Mouse (Mus musculus) T-helper 17 cell (primary cell): ENCODE results near the gene Zfyve27.

Experiments
- in situ Hi-C, 2 experiments: fragments of 300-600 bp; cut with MboI, MseI; formaldehyde crosslinking; loops; 1 replicate in 1 of 2; 2 replicates in 1 of 2; pipeline ENCODE4 v1.15.1; 2025; ENCODE audit warnings: high pct_unique_total_duplicates in 2 of 2

Zfyve27 gene

DNA sequence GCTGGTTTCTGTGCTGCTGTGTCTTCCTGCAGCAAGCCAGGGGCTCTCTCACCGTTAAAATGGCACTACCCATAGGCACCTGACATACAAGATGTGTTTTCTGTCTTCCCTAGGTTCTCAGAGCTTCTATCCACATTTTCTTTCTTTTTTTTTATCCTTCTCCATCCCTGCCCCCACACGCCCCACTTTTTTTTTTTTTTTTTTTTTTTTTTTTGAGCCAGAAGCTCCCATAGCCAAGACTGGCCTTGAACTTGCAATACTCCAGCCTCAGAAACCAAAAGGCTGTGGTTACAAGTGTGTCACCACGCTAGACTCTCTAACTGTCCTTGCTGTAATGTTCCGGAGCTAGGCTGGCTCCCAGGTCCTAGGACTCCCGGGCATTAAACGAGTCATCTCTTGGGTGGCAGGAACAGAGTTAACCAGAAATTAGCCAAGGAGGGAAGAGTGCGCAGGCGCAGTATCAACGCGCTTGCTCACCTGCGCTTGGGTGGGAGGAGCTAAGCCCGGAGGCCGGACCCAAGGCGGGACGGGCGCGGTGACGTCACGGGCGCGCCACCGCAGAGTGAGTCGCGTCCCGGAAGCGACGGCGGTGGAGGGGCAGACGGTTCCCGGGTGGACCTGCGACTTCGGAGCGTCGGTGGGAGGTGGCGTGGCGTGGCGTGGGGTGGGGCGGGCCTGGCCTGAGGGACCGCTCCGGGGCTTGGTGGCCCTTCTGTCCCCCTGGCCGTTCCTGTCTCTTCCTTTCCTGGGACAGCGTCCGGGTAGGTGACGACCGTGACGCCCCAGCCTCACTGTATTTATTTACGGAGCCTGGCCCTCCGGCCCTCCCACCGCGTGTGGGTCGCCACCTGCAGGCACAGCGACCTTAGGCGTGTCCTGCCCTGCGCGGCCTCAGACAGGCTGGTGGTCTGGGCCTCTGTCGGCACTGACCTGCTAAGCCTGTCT, 6.5 kb downstream of the Zfyve27 start:
- in situ Hi-C loops, result loop anchor here in 1 of 2 experiments (10.0 kb wide), 1 partner anchor 605 kb away; the partner anchor contains the start of gene Hps1

DNA sequence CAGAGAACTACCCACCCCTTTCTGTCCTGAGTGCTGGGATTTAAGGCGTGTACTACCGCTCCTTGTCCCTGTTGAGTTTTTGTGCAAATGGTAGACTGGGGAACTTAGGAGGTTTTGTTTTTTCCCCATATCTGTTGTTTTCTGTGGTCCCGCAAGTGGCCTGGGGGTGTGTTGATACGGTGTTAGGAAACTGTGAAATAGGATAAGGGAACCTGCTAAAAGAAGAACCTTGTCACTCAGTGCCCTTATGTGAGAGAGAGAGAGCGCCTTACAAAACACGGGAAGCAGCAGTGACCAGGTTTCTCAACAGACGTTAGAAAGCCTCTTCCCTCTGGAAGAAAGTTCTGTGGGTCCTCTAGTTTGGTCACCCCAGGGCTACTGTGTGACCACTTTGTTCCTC, 13.1 kb downstream of the Zfyve27 start:
- in situ Hi-C loops, result loop anchor here in 1 of 2 experiments (10.0 kb wide), 1 partner anchor 598 kb away; the partner anchor contains the start of gene Hps1

DNA sequence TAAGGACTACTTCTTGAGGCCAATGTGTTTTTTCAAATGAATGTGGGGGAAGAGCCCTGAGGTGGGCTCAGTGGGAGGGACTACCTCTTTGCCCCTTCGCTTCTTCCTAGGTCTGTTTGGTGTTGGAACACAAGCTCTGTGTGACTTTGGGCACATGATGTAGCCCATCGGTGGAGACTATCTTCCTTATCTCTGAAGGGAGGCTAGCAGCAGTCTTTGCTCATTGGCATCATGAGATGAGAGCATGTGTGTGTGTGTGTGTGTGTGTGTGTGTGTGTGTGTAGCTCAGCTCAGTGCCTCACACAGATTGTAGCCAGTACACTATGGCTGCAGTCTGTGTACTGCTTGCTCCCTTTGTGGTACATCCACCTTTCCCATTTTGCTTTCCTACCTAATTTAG, 13.7 kb downstream of the Zfyve27 start:
- in situ Hi-C loops, result loop anchor here in 1 of 2 experiments (10.0 kb wide), 1 partner anchor 597 kb away; the partner anchor contains the start of gene Hps1

GRCm38 (mm10) chr19:42179356-42179755, 15.6 kb downstream of the Zfyve27 start:
- in situ Hi-C loops, result loop anchor here in 1 of 2 experiments (10.0 kb wide), 1 partner anchor 595 kb away; the partner anchor contains the start of gene Hps1

DNA sequence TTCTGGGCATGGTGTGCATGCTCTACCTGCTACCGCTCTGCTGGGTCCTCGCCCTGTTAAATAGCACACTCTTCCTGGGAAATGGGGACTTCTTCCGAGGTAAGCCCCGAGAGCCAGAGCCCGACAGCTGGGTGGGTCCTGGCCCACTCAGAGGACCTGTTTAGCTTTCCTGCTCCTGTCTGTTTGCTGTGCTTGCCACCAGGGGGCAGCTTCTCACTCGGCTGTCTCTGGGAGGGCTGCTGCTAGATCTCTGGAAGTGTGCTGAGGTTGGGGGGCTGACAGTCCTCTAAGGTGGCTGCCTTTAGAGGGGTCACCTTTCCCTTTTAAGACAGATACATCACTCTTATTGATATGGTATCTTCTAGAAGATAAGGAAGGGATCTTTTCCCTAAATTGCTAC, 18.9 kb downstream of the Zfyve27 start:
- in situ Hi-C loops, result no loop called here

DNA sequence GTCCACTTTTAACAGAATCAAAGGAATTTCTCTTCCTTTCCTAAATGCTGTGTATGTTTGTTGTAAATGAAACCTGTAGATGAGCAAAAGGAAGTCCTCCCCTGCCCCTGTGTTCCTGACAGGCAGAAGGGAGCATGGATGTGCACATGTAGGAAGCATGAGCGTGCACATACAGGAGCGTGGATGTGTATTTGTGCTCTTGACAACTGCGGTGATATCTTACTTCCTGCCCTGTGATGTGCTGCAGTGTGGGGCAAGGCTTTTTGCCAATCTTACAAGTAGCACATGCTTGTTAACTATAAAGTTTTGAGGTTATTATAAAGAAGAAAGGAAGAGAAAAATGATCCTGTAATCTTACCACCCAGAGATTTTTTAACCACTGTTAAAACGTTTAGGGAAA, 26.0 kb downstream of the Zfyve27 start:
- in situ Hi-C loops, result loop anchor here in 1 of 2 experiments (5.0 kb wide), 1 partner anchor 83 kb away; no protein-coding TSS in a partner anchor

DNA sequence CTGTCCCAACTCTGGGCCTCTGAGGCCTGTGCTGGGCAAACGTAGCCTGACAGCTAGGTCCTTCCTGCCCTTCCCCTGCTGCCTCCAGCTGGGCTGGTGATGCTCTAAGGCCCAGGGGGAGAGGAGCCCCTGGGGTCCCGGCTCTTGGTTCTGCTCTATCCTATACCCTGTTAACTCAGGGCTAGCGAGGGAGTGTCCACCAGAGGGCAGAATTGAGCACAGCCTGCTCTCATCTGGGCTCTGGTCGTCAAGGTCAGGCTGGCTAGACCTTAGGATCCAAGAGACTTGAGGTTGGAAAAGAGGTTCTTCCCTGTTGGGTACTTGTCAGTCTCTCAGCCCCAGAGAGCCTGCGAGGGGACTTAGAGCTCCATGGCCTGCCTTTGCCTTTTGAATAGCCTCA, 26.7 kb downstream of the Zfyve27 start:
- in situ Hi-C loops, result loop anchor here in 1 of 2 experiments (5.0 kb wide), 1 partner anchor 82 kb away; no protein-coding TSS in a partner anchor

- in situ Hi-C loops, result loop anchor here in 1 of 2 experiments (5.0 kb wide), 1 partner anchor 79 kb away; no protein-coding TSS in a partner anchor
Observed at GRCm38 (mm10) chr19:42193311-42193710, 29.6 kb downstream of the Zfyve27 start.

DNA sequence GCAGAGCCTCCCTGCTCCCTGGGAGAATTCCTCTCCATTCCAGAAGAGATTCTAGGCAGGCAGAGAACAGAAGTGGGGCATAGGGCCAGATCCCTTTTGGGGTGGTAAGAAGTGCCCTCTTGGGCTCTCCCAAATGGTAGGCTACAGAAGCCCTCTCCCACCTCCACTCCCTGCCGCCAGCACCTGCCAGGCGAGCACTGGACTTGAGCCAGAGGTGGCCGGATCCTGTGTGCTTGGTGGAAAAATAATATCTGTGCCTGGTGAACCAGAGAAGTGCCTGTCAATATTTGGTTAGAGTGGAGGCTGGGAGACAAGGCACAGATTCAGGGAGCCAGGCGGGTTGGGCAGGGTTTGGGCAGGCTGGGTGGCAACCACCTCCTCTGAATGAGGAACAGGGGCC, 32.6 kb downstream of the Zfyve27 start:
- in situ Hi-C loops, result loop anchor here in 1 of 2 experiments (5.0 kb wide), 1 partner anchor 76 kb away; no protein-coding TSS in a partner anchor

GRCm38 (mm10) chr19:42197066-42197465, 33.3 kb downstream of the Zfyve27 start:
- in situ Hi-C loops, result loop anchor here in 1 of 2 experiments (5.0 kb wide), 1 partner anchor 75 kb away; no protein-coding TSS in a partner anchor

GRCm38 (mm10) chr19:42198026-42198425, 34.3 kb downstream of the Zfyve27 start:
- in situ Hi-C loops, result loop anchor here in 1 of 2 experiments (5.0 kb wide), 1 partner anchor 74 kb away; no protein-coding TSS in a partner anchor

- in situ Hi-C loops, result no loop called here
Observed at GRCm38 (mm10) chr19:42201696-42202381, 38.1 kb downstream of the Zfyve27 start, which contains the start of gene Sfrp5. TSS of gene Sfrp5 (minus strand) at chr19:42202252.

DNA sequence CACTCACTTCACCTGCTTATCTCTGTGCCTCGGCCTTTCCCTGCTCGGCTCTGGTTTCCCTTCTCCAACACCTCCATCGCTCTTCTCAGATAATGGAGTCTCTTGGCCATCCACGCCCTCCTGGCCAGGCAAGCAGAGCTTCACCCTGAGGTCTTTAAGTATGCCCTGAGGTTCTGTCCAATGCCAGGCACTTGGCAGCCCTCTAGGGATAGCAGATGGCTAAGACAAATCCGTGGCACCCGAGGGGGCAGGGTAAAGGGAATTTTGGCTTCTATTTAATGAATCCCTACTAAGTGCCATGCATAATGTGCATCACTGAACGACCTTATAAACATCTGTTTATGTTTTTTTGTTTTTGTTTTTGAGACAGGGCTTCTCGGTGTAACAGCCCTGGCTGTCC, 38.7 kb downstream of the Zfyve27 start:
- in situ Hi-C loops, result no loop called here

DNA sequence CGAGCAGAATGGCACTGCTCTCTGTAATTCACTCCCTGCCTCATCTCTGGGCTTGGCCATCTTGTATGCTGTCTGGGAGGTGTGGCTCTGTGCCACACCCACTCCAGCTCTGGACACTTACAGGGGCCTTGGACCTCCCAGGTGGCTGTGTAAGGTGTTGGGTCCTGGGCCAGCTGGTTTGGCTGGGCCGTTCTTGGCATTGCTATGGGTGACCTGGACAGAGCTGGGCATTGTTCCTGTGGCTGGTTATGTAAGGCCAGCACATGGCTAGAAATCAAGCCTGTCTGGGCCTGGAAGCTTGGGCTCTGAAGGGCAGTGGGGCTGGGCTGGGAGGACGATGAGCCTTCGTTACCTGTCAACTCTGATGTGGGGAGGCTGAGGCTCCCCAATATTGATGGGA, 40.6 kb downstream of the Zfyve27 start:
- in situ Hi-C loops, result no loop called here

DNA sequence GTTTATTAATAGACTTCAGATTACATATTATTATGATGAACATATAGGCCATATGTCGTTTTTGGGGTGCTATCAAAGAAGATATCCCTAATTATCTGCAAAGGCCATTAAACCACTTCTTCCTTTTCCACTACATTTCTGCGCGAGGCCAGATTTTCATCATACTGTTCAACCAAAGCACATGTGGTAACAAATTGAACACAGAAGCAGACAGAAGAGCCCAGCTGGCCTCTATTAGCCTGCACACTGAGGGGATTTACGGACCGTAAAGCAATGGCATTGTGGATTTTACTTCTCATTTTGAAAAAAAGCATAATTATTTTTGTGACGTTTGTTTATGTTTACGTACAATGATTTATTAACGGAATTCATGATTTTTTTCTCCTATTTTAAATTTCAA, 41.5 kb downstream of the Zfyve27 start:
- in situ Hi-C loops, result no loop called here

- in situ Hi-C loops, result no loop called here
Observed at GRCm38 (mm10) chr19:42209485-42209884, 45.7 kb downstream of the Zfyve27 start.

- in situ Hi-C loops, result no loop called here
Observed at GRCm38 (mm10) chr19:42209976-42210375, 46.2 kb downstream of the Zfyve27 start.

DNA sequence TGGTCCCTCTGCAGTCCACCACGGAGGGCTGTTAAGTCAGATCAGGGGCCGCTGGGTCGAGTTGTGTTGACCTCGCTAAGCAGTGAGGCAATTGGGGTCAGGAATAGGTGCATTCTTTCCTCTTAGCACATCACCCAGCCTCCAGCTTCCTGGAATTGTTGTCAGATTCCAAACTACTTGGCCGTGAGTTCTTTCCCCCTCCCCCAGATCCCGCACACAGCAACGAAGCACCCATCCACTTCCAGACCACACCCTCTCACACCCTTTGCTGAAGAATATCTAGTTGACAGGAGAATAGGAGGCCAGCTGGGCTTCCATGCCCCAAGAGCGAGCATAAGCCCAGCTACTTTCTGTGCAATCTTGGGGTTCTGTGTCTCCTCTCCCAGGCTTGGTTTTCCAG, 48.2 kb downstream of the Zfyve27 start:
- in situ Hi-C loops, result no loop called here

- in situ Hi-C loops, result no loop called here
Observed at GRCm38 (mm10) chr19:42214601-42215000, 50.9 kb downstream of the Zfyve27 start.

- in situ Hi-C loops, result loop anchor here in 1 of 2 experiments (5.0 kb wide), 1 partner anchor 55 kb away; no protein-coding TSS in a partner anchor
Observed at GRCm38 (mm10) chr19:42216699-42217373, 53.1 kb downstream of the Zfyve27 start.

DNA sequence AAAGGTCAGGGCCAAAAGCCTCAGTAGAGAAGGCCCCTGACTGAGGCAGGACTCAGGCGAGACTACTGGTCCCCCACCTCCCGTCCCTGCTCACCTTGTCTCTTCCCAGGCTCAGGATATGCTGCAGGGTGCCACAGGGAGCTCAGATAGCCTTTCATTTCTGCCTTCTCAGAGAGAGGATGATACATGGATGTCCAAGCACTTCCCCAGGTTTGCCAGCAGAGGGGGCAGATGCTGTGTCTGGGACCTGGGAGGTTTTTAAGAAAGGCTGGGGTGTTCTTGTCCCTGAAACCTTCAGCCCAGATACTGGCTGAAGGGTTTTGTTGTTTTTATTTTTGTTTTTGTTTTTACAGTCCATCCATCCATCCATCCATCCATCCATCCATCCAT, 53.6 kb downstream of the Zfyve27 start:
- in situ Hi-C loops, result loop anchor here in 1 of 2 experiments (5.0 kb wide), 1 partner anchor 55 kb away; no protein-coding TSS in a partner anchor
